Mouse (Mus musculus) limb, embryonic 15.5 days (tissue): Measurements from ENCODE around the gene Slc20a1. TPM values are rescaled to one million over a fixed set of nuclear protein-coding genes. Genes with fewer than 3 reads are reported as not detected.

ENCODE experiments used
- polyA plus RNA-seq: library from polyadenylated mRNA; unstranded; fragments of >200 nt; fragmentation: Nextera tagmentation; extraction: Ambion mirVana; gene quantifications from 2 replicates; pipeline ENCODE4 v1.2.1, GENCODE M21; 2015

Gene Slc20a1
- polyA plus RNA-seq, 1 experiment from 2014 or later, result 21.6 TPM

Other genes starting within 250 kb of the Slc20a1 start
- 2.0 and 2.1 TPM in 2 replicates for gene Zc3h6, start 231.4 kb upstream of the Slc20a1 start, polyA plus RNA-seq
- 12.7 and 14.8 TPM in 2 replicates for gene Gm10762, start 231.0 kb upstream of the Slc20a1 start, polyA plus RNA-seq
- 0.04 and 0.07 TPM in 2 replicates for gene Vinac1, start 150.6 kb upstream of the Slc20a1 start, polyA plus RNA-seq
- 17.2 and 19.1 TPM in 2 replicates for gene Ttl, start 132.8 kb upstream of the Slc20a1 start, polyA plus RNA-seq
- gene Polr1b, start 97.8 kb upstream of the Slc20a1 start, polyA plus RNA-seq, result 22.0 and 25.1 TPM in 2 replicates
- 24.2 and 24.3 TPM in 2 replicates for gene Chchd5, start 69.1 kb upstream of the Slc20a1 start, polyA plus RNA-seq
- gene Ckap2l, start 98.4 kb downstream of the Slc20a1 start, polyA plus RNA-seq, result 37.0 and 40.7 TPM in 2 replicates
- gene Il1a, start 111.2 kb downstream of the Slc20a1 start, polyA plus RNA-seq, result 0.20 and 0.29 TPM in 2 replicates
- gene Il1b, start 172.4 kb downstream of the Slc20a1 start, polyA plus RNA-seq, result 0.12 and 0.31 TPM in 2 replicates